Mouse (Mus musculus): Measurements from ENCODE around the gene Slc25a51.
"Not testable (repeated sequence)": the region's sequence is repeated elsewhere in the genome, so short reads cannot be mapped to it uniquely, and the experiment has no call there.

Gene Slc25a51

GRCm38 (mm10) chr4:45396211-45396610 is 12.4 kb downstream of the Slc25a51 start:
- DNase-seq = not testable (repeated sequence)

- no peak for DNase-seq
These were observed 14.9 kb downstream of the Slc25a51 start for GRCm38 (mm10) chr4:45393658-45394057.

GRCm38 (mm10) chr4:45392994-45393393 is 15.6 kb downstream of the Slc25a51 start:
- DNase-seq = no peak

GRCm38 (mm10) chr4:45392572-45392971 is 16.0 kb downstream of the Slc25a51 start:
- no peak for DNase-seq

- no peak for DNase-seq
These were observed 16.5 kb downstream of the Slc25a51 start for GRCm38 (mm10) chr4:45392099-45392498.

- not testable (repeated sequence) for DNase-seq
These were observed 21.3 kb downstream of the Slc25a51 start for GRCm38 (mm10) chr4:45387296-45387695.

- DNase-seq = not testable (repeated sequence)
These were observed 26.4 kb downstream of the Slc25a51 start for GRCm38 (mm10) chr4:45382133-45382532.

GRCm38 (mm10) chr4:45380903-45381580 is 27.5 kb downstream of the Slc25a51 start:
- DNase-seq = not testable (repeated sequence)

GRCm38 (mm10) chr4:45376573-45376972 is 32.0 kb downstream of the Slc25a51 start:
- no peak for DNase-seq

- DNase-seq = no peak
These were observed 33.7 kb downstream of the Slc25a51 start for GRCm38 (mm10) chr4:45374879-45375278.

- DNase-seq = no peak
These were observed 37.3 kb downstream of the Slc25a51 start for GRCm38 (mm10) chr4:45371261-45371660.

GRCm38 (mm10) chr4:45356653-45357052 is 51.9 kb downstream of the Slc25a51 start:
- DNase-seq = no peak
